Mouse (Mus musculus) MEL (cell line): ENCODE data around the gene Hspb1. TPM values are rescaled to one million over a fixed set of nuclear protein-coding genes. Genes with fewer than 3 reads are reported as not detected.

Source experiments
- DNase-seq: peaks from one replicate; pipeline ENCODE4 v3.0.0; 2011; ENCODE audit warnings: low read depth, low spot score
- H3K27ac ChIP-seq: 2 replicates; pipeline ENCODE4 v1.5.1; 2012; ENCODE audit warnings: low read depth, mild to moderate bottlenecking, control low read depth, low read length, moderate library complexity; ENCODE audit not compliant: control insufficient read depth
- H3K27me3 ChIP-seq, 2 experiments: fragments of 150-350 bp in 1 of 2; sonication (generic) in 1 of 2; 2 replicates each; pipeline ENCODE4 v1.6.1; 2012; ENCODE audit warnings: low read length in 2 of 2, mild to moderate bottlenecking in 2 of 2, improper control_type of control experiment in 1 of 2, moderate library complexity in 1 of 2; ENCODE audit not compliant: insufficient read depth in 2 of 2, control insufficient read depth in 1 of 2
- H3K36me3 ChIP-seq, 2 experiments: 2 replicates each; pipeline ENCODE4 v1.6.1; 2012 to 2014; ENCODE audit warnings: low read length in 2 of 2, improper control_type of control experiment in 1 of 2, inconsistent platforms in 1 of 2, mild to moderate bottlenecking in 1 of 2; ENCODE audit not compliant: insufficient read depth in 2 of 2, control insufficient read depth in 1 of 2
- H3K4me1 ChIP-seq, 2 experiments: fragments of 150-350 bp in 1 of 2; sonication (generic) in 1 of 2; 2 replicates each; pipeline ENCODE4 v1.6.1; 2012; ENCODE audit warnings: low read length in 2 of 2, improper control_type of control experiment in 1 of 2, mild to moderate bottlenecking in 1 of 2; ENCODE audit not compliant: insufficient read depth in 2 of 2, control insufficient read depth in 1 of 2
- H3K4me3 ChIP-seq, 2 experiments: fragments of 150-350 bp in 1 of 2; sonication (generic) in 1 of 2; 2 replicates each; pipeline ENCODE4 v1.5.1; 2012; ENCODE audit warnings: low read depth in 2 of 2, low read length in 2 of 2, mild to moderate bottlenecking in 2 of 2, moderate library complexity in 2 of 2, control low read depth in 1 of 2, improper control_type of control experiment in 1 of 2; ENCODE audit not compliant: control insufficient read depth in 1 of 2, insufficient read depth in 1 of 2
- H3K79me2 ChIP-seq: 2 replicates; pipeline ENCODE4 v1.6.1; 2012; ENCODE audit warnings: mild to moderate bottlenecking, low read length, moderate library complexity; ENCODE audit not compliant: control insufficient read depth, poor library complexity, insufficient read depth
- H3K9ac ChIP-seq: 2 replicates; pipeline ENCODE4 v1.6.1; 2012; ENCODE audit warnings: low read depth, mild to moderate bottlenecking, control low read depth, low read length, moderate library complexity; ENCODE audit not compliant: control insufficient read depth, poor library complexity, severe bottlenecking
- H3K9me3 ChIP-seq: fragments of 150-350 bp; sonication (generic); replicated peaks from 2 replicates; pipeline ENCODE4 v1.6.1; 2012; ENCODE audit warnings: mild to moderate bottlenecking, low read length, improper control_type of control experiment, moderate library complexity; ENCODE audit not compliant: insufficient read depth
- BHLHE40 ChIP-seq: IDR thresholded peaks from 2 replicates; pipeline ENCODE4 v1.6.1; 2012; ENCODE audit warnings: low read depth, mild to moderate bottlenecking, inconsistent platforms, low read length, improper control_type of control experiment, borderline replicate concordance
- CHD1 ChIP-seq: IDR thresholded peaks from 2 replicates; pipeline ENCODE4 v1.6.1; 2012; ENCODE audit warnings: low read depth, mild to moderate bottlenecking, inconsistent platforms, low read length, improper control_type of control experiment
- CTCF ChIP-seq, 3 experiments: IDR thresholded peaks in 2 of 3; conservative IDR thresholded peaks in 1 of 3; 2 replicates each; pipeline ENCODE4 v1.5.1; 2011 to 2012; ENCODE audit warnings: low read length in 3 of 3, low read depth in 2 of 3, mild to moderate bottlenecking in 2 of 3, improper control_type of control experiment in 1 of 3, inconsistent platforms in 1 of 3, mixed read lengths in 1 of 3, moderate library complexity in 1 of 3; ENCODE audit not compliant: control insufficient read depth in 1 of 3, insufficient read depth in 1 of 3, poor library complexity in 1 of 3, severe bottlenecking in 1 of 3
- ELF1 ChIP-seq: IDR thresholded peaks from 2 replicates; pipeline ENCODE4 v1.6.1; 2014; ENCODE audit warnings: low read depth, mild to moderate bottlenecking, inconsistent platforms, low read length, improper control_type of control experiment, moderate library complexity
- ETS1 ChIP-seq: IDR thresholded peaks from 2 replicates; pipeline ENCODE4 v1.6.1; 2012; ENCODE audit warnings: low read depth, mild to moderate bottlenecking, inconsistent platforms, low read length, improper control_type of control experiment, moderate library complexity
- GABPA ChIP-seq: IDR thresholded peaks from 2 replicates; pipeline ENCODE4 v1.6.1; 2012; ENCODE audit warnings: low read depth, mild to moderate bottlenecking, inconsistent platforms, low read length, improper control_type of control experiment, moderate library complexity
- GATA1 ChIP-seq: IDR thresholded peaks from 2 replicates; pipeline ENCODE4 v1.6.1; 2011; ENCODE audit warnings: low read depth, low read length, improper control_type of control experiment
- HCFC1 ChIP-seq: IDR thresholded peaks from 2 replicates; pipeline ENCODE4 v1.6.1; 2012; ENCODE audit warnings: low read depth, mild to moderate bottlenecking, inconsistent platforms, low read length, improper control_type of control experiment, moderate library complexity
- JUND ChIP-seq: IDR thresholded peaks from 2 replicates; pipeline ENCODE4 v1.6.1; 2011; ENCODE audit warnings: low read depth, mild to moderate bottlenecking, improper control_type of control experiment, low read length
- KAT2A ChIP-seq: conservative IDR thresholded peaks from 2 replicates; pipeline ENCODE4 v1.6.1; 2012; ENCODE audit warnings: low read depth, low read length, improper control_type of control experiment, inconsistent platforms
- MAFK ChIP-seq: IDR thresholded peaks from 2 replicates; pipeline ENCODE4 v1.6.1; 2011; ENCODE audit warnings: low read depth, mild to moderate bottlenecking, low read length, improper control_type of control experiment, borderline replicate concordance
- MAZ ChIP-seq: IDR thresholded peaks from 2 replicates; pipeline ENCODE4 v1.6.1; 2012; ENCODE audit warnings: low read depth, mild to moderate bottlenecking, inconsistent platforms, low read length, improper control_type of control experiment
- MXI1 ChIP-seq: IDR thresholded peaks from 2 replicates; pipeline ENCODE4 v1.6.1; 2011; ENCODE audit warnings: mild to moderate bottlenecking, low read depth, low read length, improper control_type of control experiment
- MYC ChIP-seq: IDR thresholded peaks from 2 replicates; pipeline ENCODE4 v1.6.1; 2011; ENCODE audit warnings: low read depth, mild to moderate bottlenecking, low read length, improper control_type of control experiment, moderate library complexity
- NRF1 ChIP-seq: IDR thresholded peaks from 2 replicates; pipeline ENCODE4 v1.6.1; 2014; ENCODE audit warnings: low read depth, mild to moderate bottlenecking, inconsistent platforms, low read length, improper control_type of control experiment, moderate library complexity; ENCODE audit not compliant: poor library complexity, insufficient read depth, severe bottlenecking
- POLR2A ChIP-seq, 2 experiments: IDR thresholded peaks; 2 replicates each; pipeline ENCODE4 v1.6.1; 2011 to 2012; ENCODE audit warnings: low read length in 2 of 2, mild to moderate bottlenecking in 2 of 2, control low read depth in 1 of 2, improper control_type of control experiment in 1 of 2, low read depth in 1 of 2, moderate library complexity in 1 of 2; ENCODE audit not compliant: control insufficient read depth in 1 of 2, insufficient read depth in 1 of 2, poor library complexity in 1 of 2
- POLR2AphosphoS2 ChIP-seq: IDR thresholded peaks from 2 replicates; pipeline ENCODE4 v1.6.1; 2011; ENCODE audit warnings: low read length, improper control_type of control experiment
- POLR2AphosphoS5 ChIP-seq: IDR thresholded peaks from 2 replicates; pipeline ENCODE4 v1.6.1; 2012; ENCODE audit warnings: low read depth, borderline replicate concordance, mild to moderate bottlenecking, inconsistent platforms, low read length, moderate library complexity, mixed read lengths
- RAD21 ChIP-seq: IDR thresholded peaks from 2 replicates; pipeline ENCODE4 v1.6.1; 2011; ENCODE audit warnings: mild to moderate bottlenecking, low read depth, low read length, improper control_type of control experiment
- RCOR1 ChIP-seq: IDR thresholded peaks from 2 replicates; pipeline ENCODE4 v1.6.1; 2012; ENCODE audit warnings: low read depth, mild to moderate bottlenecking, inconsistent platforms, low read length, improper control_type of control experiment
- SIN3A ChIP-seq: IDR thresholded peaks from 2 replicates; pipeline ENCODE4 v1.6.1; 2012; ENCODE audit warnings: low read length, improper control_type of control experiment, inconsistent platforms
- SMC3 ChIP-seq: IDR thresholded peaks from 2 replicates; pipeline ENCODE4 v1.6.1; 2011; ENCODE audit warnings: low read depth, low read length, improper control_type of control experiment
- TCF12 ChIP-seq: IDR thresholded peaks from 2 replicates; pipeline ENCODE4 v1.6.1; 2014; ENCODE audit warnings: low read depth, mild to moderate bottlenecking, inconsistent platforms, low read length, improper control_type of control experiment, moderate library complexity
- USF2 ChIP-seq, 2 experiments: IDR thresholded peaks; 2 replicates each; pipeline ENCODE4 v1.6.1; 2011 to 2012; ENCODE audit warnings: improper control_type of control experiment in 2 of 2, low read length in 2 of 2, borderline replicate concordance in 1 of 2, inconsistent platforms in 1 of 2, low read depth in 1 of 2, mild to moderate bottlenecking in 1 of 2; ENCODE audit not compliant: insufficient read depth in 1 of 2
- ZC3H11A ChIP-seq: IDR thresholded peaks from 2 replicates; pipeline ENCODE4 v1.6.1; 2012; ENCODE audit warnings: low read depth, mild to moderate bottlenecking, inconsistent platforms, low read length, improper control_type of control experiment
- ZMIZ1 ChIP-seq: IDR thresholded peaks from 2 replicates; pipeline ENCODE4 v1.6.1; 2012; ENCODE audit warnings: low read depth, mild to moderate bottlenecking, inconsistent platforms, low read length, improper control_type of control experiment, moderate library complexity
- polyA plus RNA-seq, 2 experiments: library from polyadenylated mRNA; stranded (reverse) in 1 of 2; unstranded in 1 of 2; fragments of >175 nt in 1 of 2; fragments of >200 nt in 1 of 2; gene quantifications; 2 replicates each; pipeline versions ENCODE4 v1.2.1 to v1.2.4; 2012; ENCODE audit warnings: low replicate concordance in 2 of 2, low read depth in 1 of 2; ENCODE audit not compliant: insufficient read length in 2 of 2, insufficient read depth in 1 of 2, missing spikeins in 1 of 2
- total RNA-seq: library from RNA; depleted of rRNA; stranded (reverse); fragments of 300-350 nt; gene quantifications from 2 replicates; pipeline ENCODE4 v1.2.3, GENCODE M21; 2012

The Hspb1 gene
- total and polyA plus RNA-seq, 3 experiments, result not detected

- H3K9me3 ChIP-seq, result no peaks in the 10 kb centered on the region
- no peaks in the 10 kb centered on the region for H3K79me2 ChIP-seq
- no peaks in the 10 kb centered on the region for H3K36me3 ChIP-seq
- no peak overlapping the region for H3K9ac ChIP-seq
- H3K27me3 ChIP-seq, result peaks cover 4 to 13% of the 10 kb centered on the region in 2 experiments; a peak in 3 of 4 replicates
- H3K27ac ChIP-seq, result no peak overlapping the region
- DNase-seq, result peak; percentile 67
- TF ChIP-seq ETS1 (no peak), POLR2A (IDR thresholded peaks at IDR 0.05; ENCODE audit: control insufficient read depth in 1 of 2, insufficient read depth in 1 of 2, low read depth in 1 of 2, low read length in 2 of 2, poor library complexity in 1 of 2) (no peak), ZC3H11A (peak; percentile 55), ELF1 (no peak), NRF1 (no peak), RCOR1 (no peak), KAT2A (no peak), POLR2AphosphoS2 (no peak), MAZ (peak; percentile 81; the same call in 1 of the 2 replicates), HCFC1 (no peak), GABPA (no peak), RAD21 (peak; percentile 70), USF2 (IDR thresholded peaks at IDR 0.05; ENCODE audit: borderline replicate concordance in 1 of 2, insufficient read depth in 1 of 2, low read depth in 1 of 2, low read length in 2 of 2) (no peak), JUND (no peak), SMC3 (peak; percentile 71), MYC (no peak), MXI1 (no peak), SIN3A (no peak), CTCF (IDR thresholded peaks at IDR 0.05 in 2 of 3, conservative IDR thresholded peaks at IDR 0.05 in 1 of 3; ENCODE audit: control insufficient read depth in 1 of 3, insufficient read depth in 1 of 3, low read depth in 2 of 3, low read length in 3 of 3, poor library complexity in 1 of 3, severe bottlenecking in 1 of 3) (peak; percentile 70 to 99 (median 86)), CHD1 (no peak)
- TF ChIP-seq, all 39 proteins: peak for 5
- H3K4me3 ChIP-seq, result no peak overlapping the region
- H3K4me1 ChIP-seq, result no peaks in the 10 kb centered on the region
Observed at GRCm38 (mm10) chr5:135855156-135855555, 32.6 kb upstream of the Hspb1 start.

GRCm38 (mm10) chr5:135866662-135867061 lies 21.1 kb upstream of the Hspb1 start:
- DNase-seq, result no peak
- TF ChIP-seq TCF12, result no peak
- no peak for TF ChIP-seq JUND
- TF ChIP-seq ZMIZ1, result no peak
- no peak for TF ChIP-seq GABPA
- no peak for TF ChIP-seq MAFK
- TF ChIP-seq GATA1, result no peak
- TF ChIP-seq CHD1, result no peak
- no peak for TF ChIP-seq NRF1
- no peak for TF ChIP-seq BHLHE40
- no peak for TF ChIP-seq CTCF (IDR thresholded peaks at IDR 0.05 in 2 of 3, conservative IDR thresholded peaks at IDR 0.05 in 1 of 3; ENCODE audit: control insufficient read depth in 1 of 3, insufficient read depth in 1 of 3, low read depth in 2 of 3, low read length in 3 of 3, poor library complexity in 1 of 3, severe bottlenecking in 1 of 3)
- no peak for TF ChIP-seq POLR2AphosphoS5
- TF ChIP-seq, all 39 proteins: peak for 0
- Histone ChIP-seq H3K9me3 (no peaks in the 10 kb centered on the region), H3K4me1 (peaks cover 0 to 2% of the 10 kb centered on the region in 2 experiments; a peak in 1 of 4 replicates), H3K27me3 (peaks cover 3 to 14% of the 10 kb centered on the region in 2 experiments), H3K79me2 (no peaks in the 10 kb centered on the region), H3K4me3 (no peak overlapping the region), H3K27ac (no peak overlapping the region), H3K9ac (no peak overlapping the region), H3K36me3 (peaks cover 0 to 4% of the 10 kb centered on the region in 2 experiments; a peak in 1 of 4 replicates)
